Comparison of ENCODE assay signal across 8 mouse cellular contexts in the genomic region with DNA sequence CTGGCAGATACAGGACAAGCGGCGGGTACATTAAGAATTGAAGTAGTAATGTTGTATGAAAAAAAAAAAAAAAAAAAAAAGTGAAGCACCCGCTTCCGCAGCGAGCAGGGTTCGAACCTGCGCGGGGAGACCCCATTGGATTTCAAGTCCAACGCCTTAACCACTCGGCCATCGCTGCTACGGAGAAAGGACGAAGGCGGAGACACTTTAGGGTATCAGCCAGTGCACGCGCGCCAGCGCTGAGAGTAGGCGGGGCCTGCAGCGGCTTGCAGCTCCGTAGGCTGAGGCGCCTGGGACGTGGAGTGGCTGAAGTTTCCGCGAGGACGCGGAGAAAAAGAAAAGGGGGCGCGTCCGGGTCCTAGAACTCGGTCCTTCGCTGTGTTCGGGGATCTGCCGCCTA. TPM values are rescaled to one million over a fixed set of nuclear protein-coding genes. Genes with fewer than 3 reads are reported as not detected.
DNase-seq lines count a peak whose midpoint lies in the region; ATAC-seq lines count a peak whose summit lies in the region.

No protein-coding gene starts in this region.

- peak; percentile 99 to 100 for DNase-seq in adrenal gland, adult (ENCODE audit: inconsistent age in 2 of 2, low spot score in 1 of 2)
- peak; percentile 97 for DNase-seq in embryo, embryonic 10.5 days (ENCODE audit: low spot score)
- DNase-seq in gastrocnemius, postnatal 14 days = peak; percentile 95
- DNase-seq in left cerebral cortex, postnatal 10 days (ENCODE audit: extremely low spot score in 1 of 2, low spot score in 2 of 2) = peak; percentile 95 to 96
- peak; percentile 100 for DNase-seq in right cerebral cortex, postnatal 25 days
- DNase-seq in urinary bladder, postnatal 4 days (ENCODE audit: low spot score in 2 of 2) = peak; percentile 100

- peak; percentile 73 for ATAC-seq in inflammation-experienced regulatory T-cells, adult 6 months
- ATAC-seq in megakaryocyte-erythroid progenitor cell, adult 5-6 weeks (replicated peaks; ENCODE audit: low FRiP score, low TSS enrichment, poor library complexity, severe bottlenecking) = peak; percentile 83

- intact Hi-C loops in gastrocnemius, postnatal 14 days (cut with DNase I; ENCODE audit: low total_unique reads) = loop anchor here (10.0 kb wide), 1 partner anchor 265 kb away; no protein-coding TSS in a partner anchor
- intact Hi-C loops in left cerebral cortex, postnatal 10 days (cut with DNase I) = loop anchor here (10.0 kb wide), 2 partner anchors 145 to 655 kb away; no protein-coding TSS in a partner anchor

RNA-seq across cellular contexts. Expression of a gene that starts 0.5 kb away (rescaled TPM):
- 10 to 100 TPM; 19.1 to 20.2 TPM for total RNA-seq in gastrocnemius, postnatal 14 days (2021)
- polyA plus RNA-seq in inflammation-experienced regulatory T-cells, adult 6 months (2017; shearing (Covaris generic)) = under 1 TPM in 1 of 3 experiments, not detected in 2; 0.12 TPM
- 1 to 10 TPM; 1.4 TPM for total RNA-seq in left cerebral cortex, postnatal 10 days (2021)
- total RNA-seq in megakaryocyte-erythroid progenitor cell, adult 5-6 weeks (2014; fragmentation: Nextera tagmentation) = not detected in 2 replicates
- total RNA-seq in megakaryocyte-erythroid progenitor cell, adult 5-6 weeks (2017) = not detected in 2 replicates

RNA-seq across cellular contexts. Expression of a gene that starts 7.8 kb away (rescaled TPM):
- total RNA-seq in gastrocnemius, postnatal 14 days (2021) = not detected
- polyA plus RNA-seq in inflammation-experienced regulatory T-cells, adult 6 months (2017; shearing (Covaris generic)) = not detected
- not detected for total RNA-seq in left cerebral cortex, postnatal 10 days (2021)
- not detected in 2 replicates for total RNA-seq in megakaryocyte-erythroid progenitor cell, adult 5-6 weeks (2014; fragmentation: Nextera tagmentation)
- total RNA-seq in megakaryocyte-erythroid progenitor cell, adult 5-6 weeks (2017) = not detected in 2 replicates

RNA-seq across cellular contexts. Expression of a gene that starts 47.1 kb away (rescaled TPM):
- total RNA-seq in gastrocnemius, postnatal 14 days (2021) = 10 to 100 TPM in 1 of 2 experiments, 1 to 10 TPM in 1; 9.9 to 11.5 TPM
- 1 to 10 TPM; 4.2 to 8.0 (median 7.7) TPM for polyA plus RNA-seq in inflammation-experienced regulatory T-cells, adult 6 months (2017; shearing (Covaris generic))
- 10 to 100 TPM in 1 of 2 experiments, 1 to 10 TPM in 1; 9.0 to 13.0 TPM for total RNA-seq in left cerebral cortex, postnatal 10 days (2021)
- 0.68 and 1.0 TPM in 2 replicates for total RNA-seq in megakaryocyte-erythroid progenitor cell, adult 5-6 weeks (2014; fragmentation: Nextera tagmentation)
- total RNA-seq in megakaryocyte-erythroid progenitor cell, adult 5-6 weeks (2017) = 2.5 and 2.8 TPM in 2 replicates

RNA-seq across cellular contexts. Expression of a gene that starts 47.9 kb away (rescaled TPM):
- 1 to 10 TPM; 6.1 to 7.8 TPM for total RNA-seq in gastrocnemius, postnatal 14 days (2021)
- 10 to 100 TPM in 1 of 3 experiments, 1 to 10 TPM in 2; 7.0 to 10.2 (median 7.8) TPM for polyA plus RNA-seq in inflammation-experienced regulatory T-cells, adult 6 months (2017; shearing (Covaris generic))
- 10 to 100 TPM; 12.8 TPM for total RNA-seq in left cerebral cortex, postnatal 10 days (2021)
- total RNA-seq in megakaryocyte-erythroid progenitor cell, adult 5-6 weeks (2014; fragmentation: Nextera tagmentation) = 29.8 and 39.3 TPM in 2 replicates
- total RNA-seq in megakaryocyte-erythroid progenitor cell, adult 5-6 weeks (2017) = 60.1 and 66.1 TPM in 2 replicates

Comparison
In these comparisons a context has a peak if more than half of its experiments do, and no peak if none do; other contexts are left out.
1. Peak in every context shown above with its lines: DNase-seq and ATAC-seq.
2. RNA of a gene that starts 0.5 kb away (total RNA-seq): 19.1 to 20.2 TPM in gastrocnemius, postnatal 14 days; 1.4 TPM in left cerebral cortex, postnatal 10 days and not detected in megakaryocyte-erythroid progenitor cell, adult 5-6 weeks; every median in the first group is over 4 times any median in the second.